Mouse (Mus musculus) limb, embryonic 12.5 days (tissue): ENCODE data around the gene Hopx. TPM values are rescaled to one million over a fixed set of nuclear protein-coding genes. Genes with fewer than 3 reads are reported as not detected.
A peak's percentile ranks its signal among the peaks of the same experiment; 100 is the strongest.

Experiments
- ATAC-seq: fragments of 200-750 bp; cut with Nextera tagmentation; 2 replicates; pipeline ENCODE4 v1.8.0; 2017; ENCODE audit warnings: low read depth, moderate TSS enrichment; ENCODE audit not compliant: insufficient number of reproducible peaks, insufficient read depth, low FRiP score, low TSS enrichment
- H3K27ac ChIP-seq: fragments of 300-500 bp; sonication (generic); 2 replicates; pipeline ENCODE4 v1.5.1; 2016; ENCODE audit warnings: mild to moderate bottlenecking, moderate library complexity
- H3K27me3 ChIP-seq: fragments of 300-500 bp; sonication (generic); 2 replicates; pipeline ENCODE4 v1.6.1; 2016; ENCODE audit warnings: mild to moderate bottlenecking, moderate library complexity
- H3K36me3 ChIP-seq: fragments of 300-500 bp; sonication (generic); 2 replicates; pipeline ENCODE4 v1.6.1; 2016; ENCODE audit warnings: mild to moderate bottlenecking, moderate library complexity
- H3K4me1 ChIP-seq: fragments of 300-500 bp; sonication (generic); replicated peaks from 2 replicates; pipeline ENCODE4 v1.6.1; 2016
- H3K4me2 ChIP-seq: fragments of 300-500 bp; sonication (generic); 2 replicates; pipeline ENCODE4 v1.6.1; 2016; ENCODE audit warnings: mild to moderate bottlenecking, moderate library complexity
- H3K4me3 ChIP-seq: fragments of 300-500 bp; sonication (generic); replicated peaks from 2 replicates; pipeline ENCODE4 v1.5.1; 2016; ENCODE audit warnings: mild to moderate bottlenecking
- H3K9ac ChIP-seq: fragments of 300-500 bp; sonication (generic); replicated peaks from 2 replicates; pipeline ENCODE4 v1.6.1; 2016; ENCODE audit warnings: mild to moderate bottlenecking, moderate library complexity
- H3K9me3 ChIP-seq: fragments of 300-500 bp; sonication (generic); 2 replicates; pipeline ENCODE4 v1.6.1; 2016; ENCODE audit warnings: mild to moderate bottlenecking, moderate library complexity
- WGBS: fragments of 180-500 bp; shearing (Covaris S2); methylation state at CpG from one replicate; pipeline ENCODE4 v1.1.7; 2016; 5-methylcytosine and 5-hydroxymethylcytosine counted together
- polyA plus RNA-seq: library from polyadenylated mRNA; unstranded; fragments of >200 nt; fragmentation: Nextera tagmentation; extraction: Ambion mirVana; gene quantifications from 2 replicates; pipeline ENCODE4 v1.2.1, GENCODE M21; 2016

The Hopx gene
- polyA plus RNA-seq: 0.26 TPM in 1 of 2 replicates, not detected in the other

GRCm38 (mm10) chr5:77114817-77115731 is at the start of gene Hopx:
TSS of gene Hopx (minus strand) at chr5:77115121.
- Histone ChIP-seq H3K27ac (peak within 1 kb of the TSS; percentile 59), H3K27me3 (no peaks in the 10 kb centered on the region; the same call in 1 of the 2 replicates), H3K4me1 (peaks cover 16% of the 10 kb centered on the region), H3K9me3 (no peaks in the 10 kb centered on the region), H3K36me3 (no peaks in the 10 kb centered on the region), H3K4me2 (peak within 1 kb of the TSS; percentile 42), H3K9ac (no peak within 1 kb of the TSS), H3K4me3 (no peak within 1 kb of the TSS)
- no peak for ATAC-seq
- WGBS: 43% methylated on average over 33 of the region's 33 CpGs

GRCm38 (mm10) chr5:77163597-77163996 is 48.7 kb upstream of the Hopx start:
- WGBS: 63% methylated on average over 7 of the region's 7 CpGs
- Histone ChIP-seq H3K4me3 (no peak overlapping the region), H3K4me1 (peaks cover 9% of the 10 kb centered on the region), H3K36me3 (no peaks in the 10 kb centered on the region), H3K27me3 (no peaks in the 10 kb centered on the region), H3K9me3 (no peaks in the 10 kb centered on the region), H3K27ac (no peak overlapping the region), H3K9ac (no peak overlapping the region), H3K4me2 (no peak overlapping the region)
- ATAC-seq: no peak

GRCm38 (mm10) chr5:77162566-77162965 is 47.6 kb upstream of the Hopx start:
- Histone ChIP-seq H3K4me3 (no peak overlapping the region), H3K36me3 (no peaks in the 10 kb centered on the region), H3K27me3 (no peaks in the 10 kb centered on the region), H3K4me1 (peaks cover 20% of the 10 kb centered on the region), H3K4me2 (no peak overlapping the region), H3K9ac (no peak overlapping the region), H3K9me3 (no peaks in the 10 kb centered on the region), H3K27ac (no peak overlapping the region)
- ATAC-seq: no peak
- WGBS: 90% methylated on average over 3 of the region's 3 CpGs

GRCm38 (mm10) chr5:77157777-77158540 is 43.0 kb upstream of the Hopx start:
- Histone ChIP-seq H3K36me3 (no peaks in the 10 kb centered on the region), H3K4me3 (no peak overlapping the region), H3K9ac (no peak overlapping the region), H3K4me1 (peaks cover 14% of the 10 kb centered on the region), H3K27me3 (no peaks in the 10 kb centered on the region), H3K9me3 (no peaks in the 10 kb centered on the region), H3K27ac (peak overlapping the region; percentile 77), H3K4me2 (peak overlapping the region; percentile 37)
- WGBS: 29% methylated on average over 14 of the region's 14 CpGs
- ATAC-seq: peak; percentile 50; the same call in 1 of the 2 replicates

- H3K9ac ChIP-seq: no peak overlapping the region
- no peak overlapping the region for H3K4me2 ChIP-seq
- peak overlapping the region; percentile 67; the same call in 1 of the 2 replicates for H3K27ac ChIP-seq
- H3K9me3 ChIP-seq: no peaks in the 10 kb centered on the region
- H3K4me3 ChIP-seq: no peak overlapping the region
- no peaks in the 10 kb centered on the region for H3K36me3 ChIP-seq
- H3K4me1 ChIP-seq: peaks cover 14% of the 10 kb centered on the region
- H3K27me3 ChIP-seq: no peaks in the 10 kb centered on the region
- 62% methylated on average over 5 of the region's 5 CpGs for WGBS
- ATAC-seq: no peak
These were observed 42.0 kb upstream of the Hopx start for GRCm38 (mm10) chr5:77156938-77157337.

- Histone ChIP-seq H3K9me3 (no peaks in the 10 kb centered on the region), H3K9ac (no peak overlapping the region), H3K27ac (no peak overlapping the region), H3K4me3 (no peak overlapping the region), H3K27me3 (no peaks in the 10 kb centered on the region), H3K4me2 (no peak overlapping the region), H3K4me1 (peaks cover 14% of the 10 kb centered on the region), H3K36me3 (no peaks in the 10 kb centered on the region)
- no peak for ATAC-seq
- 88% methylated on average over 12 of the region's 12 CpGs for WGBS
These were observed 40.6 kb upstream of the Hopx start for GRCm38 (mm10) chr5:77155526-77155925.

- Histone ChIP-seq H3K27ac (no peak overlapping the region), H3K9ac (no peak overlapping the region)
- WGBS: 80% methylated on average over 5 of the region's 5 CpGs
These were observed 39.9 kb upstream of the Hopx start for GRCm38 (mm10) chr5:77154812-77155211.

GRCm38 (mm10) chr5:77151738-77152137 is 36.8 kb upstream of the Hopx start:
- no peak overlapping the region for H3K4me2 ChIP-seq
- H3K36me3 ChIP-seq: no peaks in the 10 kb centered on the region
- H3K27me3 ChIP-seq: no peaks in the 10 kb centered on the region
- H3K9me3 ChIP-seq: no peaks in the 10 kb centered on the region
- no peak overlapping the region for H3K27ac ChIP-seq
- 84% methylated on average over 3 of the region's 3 CpGs for WGBS
- no peak overlapping the region for H3K9ac ChIP-seq
- no peak for ATAC-seq
- H3K4me1 ChIP-seq: no peaks in the 10 kb centered on the region
- no peak overlapping the region for H3K4me3 ChIP-seq

More at GRCm38 (mm10) chr5:77154812-77155211, 39.9 kb upstream of the Hopx start:
- Histone ChIP-seq H3K9me3 (no peaks in the 10 kb centered on the region), H3K36me3 (no peaks in the 10 kb centered on the region), H3K4me1 (peaks cover 14% of the 10 kb centered on the region), H3K4me3 (no peak overlapping the region), H3K27me3 (no peaks in the 10 kb centered on the region), H3K4me2 (no peak overlapping the region)
- no peak for ATAC-seq

GRCm38 (mm10) chr5:77151075-77151474 is 36.2 kb upstream of the Hopx start:
- H3K9ac ChIP-seq: no peak overlapping the region
- H3K4me3 ChIP-seq: no peak overlapping the region
- H3K4me1 ChIP-seq: no peaks in the 10 kb centered on the region
- H3K9me3 ChIP-seq: no peaks in the 10 kb centered on the region
- WGBS: 83% methylated on average over 7 of the region's 7 CpGs
- no peaks in the 10 kb centered on the region for H3K36me3 ChIP-seq
- no peak for ATAC-seq
- H3K27ac ChIP-seq: no peak overlapping the region
- H3K4me2 ChIP-seq: no peak overlapping the region
- H3K27me3 ChIP-seq: no peaks in the 10 kb centered on the region

GRCm38 (mm10) chr5:77148021-77148621 is 33.2 kb upstream of the Hopx start:
- no peak for ATAC-seq
- Histone ChIP-seq H3K9me3 (no peaks in the 10 kb centered on the region), H3K36me3 (no peaks in the 10 kb centered on the region), H3K4me3 (no peak overlapping the region), H3K27ac (no peak overlapping the region), H3K4me2 (no peak overlapping the region), H3K4me1 (no peaks in the 10 kb centered on the region), H3K9ac (no peak overlapping the region), H3K27me3 (no peaks in the 10 kb centered on the region)
- 74% methylated on average over 6 of the region's 6 CpGs for WGBS
